Mouse (Mus musculus): Measurements from ENCODE around the gene Birc6. TPM values are rescaled to one million over a fixed set of nuclear protein-coding genes. Genes with fewer than 3 reads are reported as not detected.
A peak's percentile ranks its signal among the peaks of the same experiment; 100 is the strongest.
"Not testable (repeated sequence)": the region's sequence is repeated elsewhere in the genome, so short reads cannot be mapped to it uniquely, and the experiment has no call there.

The Birc6 gene
- polyA plus RNA-seq, 1 experiment from 2014 or later = 102 TPM

DNA sequence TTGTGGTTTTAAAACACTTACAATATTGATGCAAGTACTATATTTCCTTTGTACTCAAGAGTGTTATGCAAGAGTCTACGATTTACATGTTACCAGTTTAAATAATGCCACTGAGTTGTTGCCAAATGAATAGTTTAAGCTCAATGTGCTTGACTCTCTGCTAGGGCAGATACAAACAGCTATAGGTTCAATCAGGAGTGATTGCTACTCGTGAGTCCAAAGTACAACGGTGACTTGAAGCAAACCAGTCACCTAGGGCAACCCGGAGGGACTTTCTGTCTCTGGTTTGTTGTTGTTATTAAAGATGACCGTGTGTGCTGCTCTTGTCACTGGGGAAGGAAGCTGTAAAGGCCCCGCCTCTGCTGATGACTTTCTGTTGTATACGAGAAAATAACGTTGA, 150.0 kb downstream of the Birc6 start:
- 98% methylated on average over 8 of the region's 8 CpGs for WGBS
- H3K9ac ChIP-seq = no peak overlapping the region
- no peaks in the 10 kb centered on the region for H3K4me1 ChIP-seq (replicated peaks)
- H3K36me3 ChIP-seq = peaks cover 33% of the 10 kb centered on the region
- no peak overlapping the region for H3K4me2 ChIP-seq
- no peak for ATAC-seq (ENCODE audit: low FRiP score)
- no peaks in the 10 kb centered on the region for H3K27me3 ChIP-seq
- H3K27ac ChIP-seq = no peak overlapping the region
- no peaks in the 10 kb centered on the region for H3K9me3 ChIP-seq
- no peak overlapping the region for H3K4me3 ChIP-seq

DNA sequence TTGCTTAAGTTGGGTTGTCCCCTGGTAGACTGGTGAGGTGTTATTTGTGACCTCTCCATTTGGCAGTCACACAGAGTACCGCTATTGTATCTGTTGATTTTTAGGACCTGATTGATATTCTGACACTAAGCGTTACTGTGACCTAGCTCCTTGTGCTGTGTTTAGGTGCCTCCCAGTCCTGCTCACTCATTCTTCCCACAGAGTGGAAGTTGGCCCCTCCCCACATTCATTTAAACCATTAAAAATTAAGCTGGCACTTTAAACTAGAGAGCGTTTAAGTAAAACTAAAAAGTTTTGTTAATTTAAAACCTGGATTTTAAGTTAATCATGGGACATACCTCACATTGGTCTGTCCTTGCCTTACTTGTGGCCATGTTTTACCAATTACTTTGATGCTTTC, 156.8 kb downstream of the Birc6 start:
- no peak overlapping the region for H3K27ac ChIP-seq
- no peaks in the 10 kb centered on the region for H3K9me3 ChIP-seq
- no peaks in the 10 kb centered on the region for H3K4me1 ChIP-seq (replicated peaks)
- H3K27me3 ChIP-seq = no peaks in the 10 kb centered on the region
- no peak overlapping the region for H3K9ac ChIP-seq
- 94% methylated on average over 3 of the region's 3 CpGs for WGBS
- H3K4me2 ChIP-seq = no peak overlapping the region
- no peak overlapping the region for H3K4me3 ChIP-seq
- H3K36me3 ChIP-seq = peaks cover 25% of the 10 kb centered on the region
- no peak for ATAC-seq (ENCODE audit: low FRiP score)

DNA sequence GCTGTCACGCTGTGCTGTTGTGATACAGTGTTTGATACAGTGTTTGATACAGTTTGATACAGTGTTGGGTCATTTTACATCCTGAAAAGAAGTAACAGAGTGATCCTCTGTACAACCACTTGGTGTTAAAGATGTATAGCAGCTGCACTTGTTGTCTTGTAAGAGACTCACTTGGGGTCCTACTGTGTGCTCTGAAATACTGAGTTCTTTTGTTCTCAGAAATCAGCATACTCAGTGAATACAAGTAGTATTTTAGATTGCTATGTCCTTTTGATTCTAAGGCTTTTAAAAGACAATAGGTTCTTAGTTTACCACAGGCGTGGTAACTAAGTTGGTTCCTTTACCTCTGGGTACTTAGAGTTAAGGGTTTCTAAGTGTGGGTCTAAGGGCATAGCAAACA, 160.5 kb downstream of the Birc6 start:
- Histone ChIP-seq H3K9me3 (no peaks in the 10 kb centered on the region), H3K4me3 (no peak overlapping the region), H3K4me1 (replicated peaks) (no peaks in the 10 kb centered on the region), H3K27me3 (no peaks in the 10 kb centered on the region), H3K36me3 (peaks cover 46% of the 10 kb centered on the region), H3K9ac (no peak overlapping the region), H3K27ac (no peak overlapping the region), H3K4me2 (no peak overlapping the region)
- 93% methylated on average over 2 of the region's 2 CpGs for WGBS
- ATAC-seq (ENCODE audit: low FRiP score) = no peak

DNA sequence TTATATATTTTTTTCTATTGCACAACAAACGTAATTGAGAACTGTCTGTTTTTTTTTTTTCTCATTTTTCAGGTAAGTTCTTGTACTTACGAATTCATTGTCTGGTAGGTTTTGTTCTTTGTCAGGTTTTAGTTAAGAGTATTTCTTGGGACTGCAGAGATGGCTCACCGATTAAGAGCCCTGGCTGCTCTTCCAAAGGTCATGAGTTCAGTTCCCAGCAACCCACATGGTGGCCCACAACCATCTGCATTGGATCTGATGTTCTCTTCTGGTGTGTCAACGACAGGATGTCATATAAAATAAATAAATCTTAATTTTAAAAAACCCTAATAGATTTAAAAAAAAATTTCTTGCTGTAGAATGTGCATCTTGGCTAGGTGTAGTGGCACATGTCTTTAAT, 161.3 kb downstream of the Birc6 start:
- H3K36me3 ChIP-seq = peaks cover 49% of the 10 kb centered on the region
- no peak for ATAC-seq (ENCODE audit: low FRiP score)
- no peak overlapping the region for H3K4me2 ChIP-seq
- H3K4me3 ChIP-seq = no peak overlapping the region
- H3K27me3 ChIP-seq = no peaks in the 10 kb centered on the region
- H3K4me1 ChIP-seq (replicated peaks) = no peaks in the 10 kb centered on the region
- H3K9me3 ChIP-seq = no peaks in the 10 kb centered on the region
- no peak overlapping the region for H3K9ac ChIP-seq
- no peak overlapping the region for H3K27ac ChIP-seq
- 93% methylated on average over 4 of the region's 4 CpGs for WGBS

DNA sequence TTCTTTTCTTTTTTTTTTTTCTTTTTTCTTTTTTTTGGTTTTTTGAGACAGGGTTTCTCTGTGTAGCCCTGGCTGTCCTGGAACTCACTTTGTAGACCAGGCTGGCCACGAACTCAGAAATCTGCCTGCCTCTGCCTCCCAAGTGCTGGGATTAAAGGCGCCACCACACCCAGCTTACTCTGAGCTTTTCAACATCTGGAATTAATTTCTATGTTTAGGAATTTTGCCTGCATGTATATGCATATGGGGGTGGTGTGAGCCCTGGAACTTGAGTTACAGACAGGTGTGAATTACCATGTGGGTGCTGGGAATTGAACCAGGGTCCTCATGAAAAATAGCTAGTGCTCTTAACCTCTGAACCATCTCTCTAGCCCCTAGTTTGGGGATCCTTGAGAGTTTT, 173.6 kb downstream of the Birc6 start:
- not testable (repeated sequence) for H3K9me3 ChIP-seq; H3K4me2 ChIP-seq; H3K9ac ChIP-seq; H3K27me3 ChIP-seq; ATAC-seq (ENCODE audit: low FRiP score); H3K4me1 ChIP-seq (replicated peaks); H3K27ac ChIP-seq; H3K4me3 ChIP-seq
- H3K36me3 ChIP-seq = peaks cover 75% of the 10 kb centered on the region
- 100% methylated on average over 2 of the region's 2 CpGs for WGBS

DNA sequence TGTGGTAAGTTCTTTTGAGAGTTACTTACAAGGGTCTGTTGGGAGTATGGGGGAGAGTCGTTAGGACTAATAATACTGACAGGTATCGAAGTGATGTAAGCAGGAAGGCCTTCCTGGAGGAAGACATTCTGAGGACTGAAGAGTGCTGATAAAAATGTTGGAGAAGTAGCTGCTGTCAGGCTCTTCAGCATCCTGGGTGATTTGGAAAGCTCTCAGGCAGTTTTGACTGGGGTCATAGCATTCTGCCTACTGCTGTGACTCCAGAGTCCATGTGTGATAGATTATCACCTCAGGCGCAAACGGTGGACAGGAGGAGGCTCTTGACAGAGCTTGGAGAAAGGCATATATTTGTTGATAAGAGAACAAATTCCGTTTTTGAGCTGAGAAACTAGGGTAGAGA, 177.4 kb downstream of the Birc6 start:
- Histone ChIP-seq H3K4me1 (replicated peaks) (no peaks in the 10 kb centered on the region), H3K4me2 (no peak overlapping the region), H3K27me3 (no peaks in the 10 kb centered on the region), H3K4me3 (no peak overlapping the region), H3K9me3 (no peaks in the 10 kb centered on the region), H3K36me3 (peaks cover 37% of the 10 kb centered on the region), H3K9ac (no peak overlapping the region), H3K27ac (no peak overlapping the region)
- WGBS = 88% methylated on average over 5 of the region's 5 CpGs
- ATAC-seq (ENCODE audit: low FRiP score) = no peak

DNA sequence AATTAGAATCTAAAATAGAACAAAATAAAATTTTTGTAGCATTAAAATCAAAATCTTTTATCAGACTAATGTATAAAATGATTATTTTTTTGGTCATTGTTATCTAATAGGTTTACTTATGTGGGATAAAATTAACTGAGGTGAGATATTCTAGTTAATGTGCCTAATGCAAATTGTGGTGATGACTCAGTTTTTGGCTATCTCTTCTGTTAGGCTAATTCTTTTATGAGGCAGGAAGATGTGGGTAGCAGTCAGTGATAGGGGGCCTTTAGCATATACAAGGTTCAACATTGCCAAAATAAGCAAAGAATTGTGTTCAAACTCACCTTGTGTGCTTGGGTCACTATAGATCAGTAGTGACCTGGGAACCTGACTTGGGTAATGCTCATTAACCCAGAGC, 178.5 kb downstream of the Birc6 start:
- Histone ChIP-seq H3K4me2 (no peak overlapping the region), H3K4me1 (replicated peaks) (no peaks in the 10 kb centered on the region), H3K4me3 (no peak overlapping the region), H3K9ac (no peak overlapping the region), H3K36me3 (peaks cover 26% of the 10 kb centered on the region), H3K27me3 (no peaks in the 10 kb centered on the region), H3K9me3 (no peaks in the 10 kb centered on the region), H3K27ac (no peak overlapping the region)
- ATAC-seq (ENCODE audit: low FRiP score) = no peak

DNA sequence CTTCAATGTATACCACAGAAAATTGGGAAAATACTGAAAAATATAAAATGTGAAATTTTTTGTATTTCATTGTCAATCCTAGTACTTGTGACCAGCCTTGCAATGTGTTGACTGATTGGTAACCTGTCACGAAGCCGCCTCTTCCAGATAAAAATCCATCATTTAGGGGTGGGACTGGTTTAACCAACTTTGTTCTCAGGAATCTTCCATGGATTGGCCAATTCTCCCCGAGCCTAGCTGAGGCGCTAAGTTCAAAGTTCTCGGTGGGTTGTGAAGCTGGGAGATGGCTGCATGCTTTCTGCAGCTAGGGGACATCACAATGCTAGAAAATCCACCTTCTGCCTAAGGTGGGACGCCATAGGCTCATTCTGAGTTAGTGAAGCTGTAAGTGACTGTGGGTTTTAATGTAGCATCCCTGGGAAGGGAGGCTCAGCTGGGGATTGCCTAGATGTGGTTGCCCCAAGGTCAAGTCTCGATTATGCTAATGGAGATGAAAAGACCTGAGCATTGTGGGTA, 179.6 kb downstream of the Birc6 start:
- no peak overlapping the region for H3K4me3 ChIP-seq
- peaks cover 20% of the 10 kb centered on the region for H3K36me3 ChIP-seq
- WGBS = 84% methylated on average over 7 of the region's 7 CpGs
- no peak overlapping the region for H3K9ac ChIP-seq
- no peaks in the 10 kb centered on the region for H3K27me3 ChIP-seq
- no peaks in the 10 kb centered on the region for H3K4me1 ChIP-seq (replicated peaks)
- H3K27ac ChIP-seq = no peak overlapping the region
- no peak; the same call in 1 of the 2 replicates for ATAC-seq (ENCODE audit: low FRiP score)
- no peak overlapping the region for H3K4me2 ChIP-seq
- no peaks in the 10 kb centered on the region for H3K9me3 ChIP-seq

DNA sequence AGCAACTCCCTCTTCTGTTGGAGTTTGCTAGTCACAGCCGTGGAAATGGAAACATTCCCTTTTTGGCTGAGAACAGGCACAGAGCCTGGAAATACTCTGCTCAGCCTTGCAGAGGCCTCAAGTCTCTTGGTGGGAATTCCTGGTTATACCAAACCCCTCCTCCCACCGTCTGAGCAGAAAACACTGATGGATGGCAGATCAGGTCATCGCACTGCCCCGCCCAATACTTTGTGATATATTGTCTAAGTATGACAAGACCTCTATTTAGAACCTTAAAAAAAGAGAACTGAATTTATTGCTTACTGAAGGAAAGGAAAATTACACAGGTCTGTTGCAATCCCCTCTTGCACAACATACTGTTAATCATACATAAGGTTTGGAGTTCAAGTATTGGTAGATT, 182.6 kb downstream of the Birc6 start:
- Histone ChIP-seq H3K9me3 (no peaks in the 10 kb centered on the region), H3K4me1 (replicated peaks) (no peaks in the 10 kb centered on the region), H3K9ac (no peak overlapping the region), H3K27ac (no peak overlapping the region), H3K4me2 (no peak overlapping the region), H3K4me3 (no peak overlapping the region), H3K36me3 (no peaks in the 10 kb centered on the region), H3K27me3 (peaks cover 13% of the 10 kb centered on the region; the same call in 1 of the 2 replicates)
- no peak for ATAC-seq (ENCODE audit: low FRiP score)
- WGBS = 80% methylated on average over 4 of the region's 4 CpGs

DNA sequence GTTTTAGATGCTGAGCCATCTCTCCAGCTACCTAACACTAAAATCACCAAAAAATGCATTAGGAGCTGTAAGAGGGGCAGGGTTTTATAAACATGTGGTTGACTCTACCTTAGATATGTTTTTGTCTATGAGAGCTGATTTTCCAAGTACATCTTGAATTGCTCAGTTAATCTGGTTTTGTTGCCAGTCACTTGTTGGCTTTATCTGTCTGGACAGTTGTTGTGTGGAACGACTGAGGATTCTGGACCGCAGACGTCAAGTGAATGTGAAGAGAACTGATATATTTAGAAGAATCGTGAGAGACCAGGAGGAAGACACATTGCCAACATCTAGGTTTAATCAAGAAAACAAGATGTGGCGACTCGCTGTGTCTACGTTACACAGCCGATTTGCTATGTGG, 183.5 kb downstream of the Birc6 start:
- no peak overlapping the region for H3K9ac ChIP-seq
- H3K27ac ChIP-seq = no peak overlapping the region
- no peaks in the 10 kb centered on the region for H3K36me3 ChIP-seq
- no peaks in the 10 kb centered on the region for H3K9me3 ChIP-seq
- no peak for ATAC-seq (ENCODE audit: low FRiP score)
- H3K27me3 ChIP-seq = peaks cover 20% of the 10 kb centered on the region; the same call in 1 of the 2 replicates
- H3K4me1 ChIP-seq (replicated peaks) = no peaks in the 10 kb centered on the region
- no peak overlapping the region for H3K4me3 ChIP-seq
- WGBS = 91% methylated on average over 8 of the region's 8 CpGs
- H3K4me2 ChIP-seq = no peak overlapping the region

DNA sequence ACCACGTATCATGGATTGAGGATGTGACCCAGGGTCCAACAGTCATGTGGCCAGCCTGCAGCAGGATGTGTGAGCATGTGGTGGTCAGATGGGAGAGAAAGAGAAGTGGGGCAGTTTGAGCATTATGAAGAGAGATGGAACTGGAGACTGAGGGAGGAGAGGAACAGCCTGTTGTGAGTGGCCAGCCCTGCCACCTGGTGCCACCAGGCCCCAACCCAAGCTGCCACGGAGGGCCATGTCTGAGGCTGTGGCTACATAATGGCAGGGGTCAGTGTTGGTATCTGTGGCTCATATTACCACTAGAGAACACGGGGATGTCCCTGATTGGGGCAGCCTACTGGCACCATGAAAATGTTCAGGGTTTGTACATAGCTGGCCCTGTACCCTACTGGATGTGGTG, 187.0 kb downstream of the Birc6 start:
- H3K36me3 ChIP-seq = 0 out of 2 replicates have a peak, but pooled peaks cover under 1% of the 10 kb centered on the region
- no peaks in the 10 kb centered on the region for H3K9me3 ChIP-seq
- H3K27ac ChIP-seq = no peak overlapping the region
- H3K4me1 ChIP-seq (replicated peaks) = peaks cover 9% of the 10 kb centered on the region
- H3K4me2 ChIP-seq = no peak overlapping the region
- no peak overlapping the region for H3K4me3 ChIP-seq
- H3K9ac ChIP-seq = no peak overlapping the region
- peaks cover 20% of the 10 kb centered on the region; the same call in 1 of the 2 replicates for H3K27me3 ChIP-seq
- no peak for ATAC-seq (ENCODE audit: low FRiP score)
- WGBS = 66% methylated on average over 3 of the region's 3 CpGs

DNA sequence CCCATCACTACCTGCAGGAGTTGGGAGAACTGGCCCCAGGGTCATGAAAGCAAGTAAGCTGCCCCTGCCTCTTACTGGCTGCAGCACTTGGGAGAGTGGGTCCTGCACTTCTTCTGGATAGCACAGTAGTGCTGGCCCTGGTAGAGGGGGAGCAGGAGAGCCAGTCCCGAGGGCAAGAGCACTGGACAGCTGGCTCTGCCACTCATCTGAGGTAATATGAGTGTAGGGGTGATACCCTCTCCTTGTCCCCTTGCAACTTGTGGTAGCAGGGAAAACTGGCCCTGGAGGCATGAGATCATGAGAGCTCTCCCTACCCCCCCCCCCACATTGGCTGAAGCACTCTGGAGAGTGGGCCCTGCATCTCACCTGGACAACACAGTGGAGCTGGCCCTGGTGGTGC, 187.6 kb downstream of the Birc6 start:
- Histone ChIP-seq H3K9me3 (no peaks in the 10 kb centered on the region), H3K4me2 (no peak overlapping the region), H3K4me1 (replicated peaks) (peaks cover 9% of the 10 kb centered on the region), H3K9ac (no peak overlapping the region), H3K4me3 (no peak overlapping the region), H3K36me3 (0 out of 2 replicates have a peak, but pooled peaks cover 3% of the 10 kb centered on the region), H3K27me3 (peaks cover 20% of the 10 kb centered on the region; the same call in 1 of the 2 replicates), H3K27ac (no peak overlapping the region)
- 74% methylated on average over 1 of the region's 1 CpGs for WGBS
- ATAC-seq (ENCODE audit: low FRiP score) = no peak

DNA sequence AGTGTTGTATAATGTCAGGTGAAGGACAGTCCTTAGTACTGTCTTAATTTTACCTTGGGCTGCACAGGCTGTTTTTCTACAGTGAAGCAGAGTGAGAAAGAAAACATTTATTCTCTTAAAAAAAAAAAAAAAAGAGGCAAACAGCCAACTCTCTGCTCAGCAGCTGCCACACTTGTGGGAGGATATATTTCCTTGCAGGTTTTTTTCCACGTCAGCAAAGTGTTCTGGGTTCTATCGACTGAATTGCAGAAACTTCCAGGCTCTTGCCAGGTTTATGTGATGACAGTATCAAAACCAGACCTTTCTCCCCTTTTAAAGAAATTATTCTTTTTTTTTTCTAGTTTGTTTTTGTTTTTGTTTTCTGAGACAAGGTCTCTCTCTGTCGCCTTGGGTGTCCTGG, 188.5 kb downstream of the Birc6 start:
- Histone ChIP-seq H3K27me3 (peaks cover 20% of the 10 kb centered on the region; the same call in 1 of the 2 replicates), H3K27ac (no peak overlapping the region), H3K4me3 (no peak overlapping the region), H3K9ac (no peak overlapping the region), H3K36me3 (peaks cover 9% of the 10 kb centered on the region), H3K4me2 (peak overlapping the region; percentile 79), H3K9me3 (no peaks in the 10 kb centered on the region), H3K4me1 (replicated peaks) (peaks cover 9% of the 10 kb centered on the region)
- no peak for ATAC-seq (ENCODE audit: low FRiP score)
- 63% methylated on average over 3 of the region's 3 CpGs for WGBS

Data from hindbrain, embryonic 13.5 days (tissue).